Mouse (Mus musculus): ENCODE data around the gene Tfeb.

DNA sequence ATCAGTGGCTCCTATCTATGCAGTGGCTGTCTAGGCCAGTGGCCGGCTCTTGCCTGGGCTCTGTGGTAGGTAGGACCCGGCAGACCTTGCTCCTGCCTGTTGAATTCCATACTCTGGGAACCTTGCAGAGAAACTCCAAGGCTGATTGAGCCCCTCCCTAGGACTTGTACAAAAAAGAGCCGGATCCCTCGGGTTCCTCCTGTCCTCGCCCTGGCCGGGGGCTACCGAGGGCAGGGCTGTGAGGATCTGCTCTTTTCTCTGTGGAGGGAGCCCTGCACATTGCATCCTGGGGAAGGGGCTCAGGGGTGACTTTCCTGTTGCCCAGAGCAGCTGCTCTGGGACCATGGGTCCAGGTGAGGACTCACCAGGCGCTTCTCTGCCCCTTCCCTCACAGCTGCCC, 50.8 kb downstream of the Tfeb start:
- TF ChIP-seq POLR2A (IDR thresholded peaks at IDR 0.05; ENCODE audit: control insufficient read depth in 1 of 2, insufficient read depth in 1 of 2, low read depth in 1 of 2, low read length in 2 of 2, poor library complexity in 1 of 2) (no peak), CHD1 (IDR thresholded peaks at IDR 0.05; ENCODE audit: low read depth, low read length) (no peak), TAL1 (IDR thresholded peaks at IDR 0.05; ENCODE audit: low read length) (no peak), CTCF (IDR thresholded peaks at IDR 0.05 in 2 of 3, conservative IDR thresholded peaks at IDR 0.05 in 1 of 3; ENCODE audit: control insufficient read depth in 1 of 3, insufficient read depth in 1 of 3, low read depth in 2 of 3, low read length in 3 of 3, poor library complexity in 1 of 3, severe bottlenecking in 1 of 3) (no peak), JUND (IDR thresholded peaks at IDR 0.05; ENCODE audit: low read depth, low read length) (no peak), EP300 (IDR thresholded peaks at IDR 0.05; ENCODE audit: low read depth in 1 of 2, low read length in 2 of 2) (no peak), ZKSCAN1 (IDR thresholded peaks at IDR 0.05; ENCODE audit: low read depth, low read length) (no peak)
